Mouse (Mus musculus): ENCODE data around the gene Col2a1. TPM values are rescaled to one million over a fixed set of nuclear protein-coding genes. Genes with fewer than 3 reads are reported as not detected.
A peak's percentile ranks its signal among the peaks of the same experiment; 100 is the strongest.

Col2a1 gene
- total and polyA plus RNA-seq, 3 experiments = 0.06 to 0.13 TPM; not detected in 1

DNA sequence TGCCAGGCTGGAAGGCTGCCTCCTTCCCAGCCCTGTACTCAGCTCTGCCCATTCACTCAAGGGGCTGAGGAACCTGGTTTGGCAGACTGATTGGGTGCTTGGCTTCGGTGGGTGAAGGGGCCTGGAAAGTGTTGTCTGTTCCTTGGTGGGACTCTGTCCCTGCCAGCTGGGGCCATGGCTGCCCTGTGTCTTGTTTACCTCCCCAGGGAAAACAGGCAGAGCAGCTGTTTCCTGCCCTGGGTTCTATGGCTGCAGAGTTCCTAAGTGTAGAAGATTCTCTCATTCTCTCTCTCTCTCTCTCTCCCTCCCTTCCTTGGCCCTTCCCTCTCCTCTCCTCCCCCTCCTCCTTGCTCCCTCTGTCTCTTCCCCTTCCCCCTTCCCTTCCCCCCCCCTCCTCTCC lies 49.2 kb downstream of the Col2a1 start:
- no peaks in the 10 kb centered on the region for H3K79me2 ChIP-seq (replicated peaks; ENCODE audit: control insufficient read depth, extremely low read depth, insufficient read depth, poor library complexity, severe bottlenecking)
- dilution Hi-C loops (cut with MboI; ENCODE audit: extremely low pct_ligation_motif_present, extremely low pct_unique_long_range_greater_than_20kb, low sequenced_read_pairs) = loop anchor here (25.0 kb wide), 1 partner anchor 168 kb away; the partner anchor contains the start of gene Slc48a1
- in situ Hi-C loops (cut with MboI; ENCODE audit: low pct_ligation_motif_present, low pct_unique_long_range_greater_than_20kb, low sequenced_read_pairs) = no loop called here

DNA sequence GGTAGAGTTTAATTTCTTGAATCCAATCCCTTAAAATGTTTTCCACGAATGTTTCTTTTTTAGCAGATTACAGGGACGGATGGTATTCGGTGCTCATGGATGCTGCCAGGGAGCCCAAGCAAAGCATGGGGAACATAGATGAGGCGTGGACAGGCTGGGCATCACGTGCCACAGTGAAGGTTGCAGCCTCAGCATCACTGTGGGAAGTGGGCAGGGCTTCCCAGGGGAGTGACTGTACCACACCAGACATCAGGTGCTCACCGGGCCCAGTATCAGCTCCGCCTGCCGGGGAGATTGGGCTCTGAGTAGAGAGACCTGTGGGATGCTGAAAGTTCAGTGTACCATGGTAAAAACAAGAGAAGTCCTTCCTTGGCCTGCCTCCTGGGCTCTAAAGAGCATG lies 49.8 kb downstream of the Col2a1 start:
- Histone ChIP-seq H3K4me2 (ENCODE audit: insufficient read depth, low read depth, poor library complexity, severe bottlenecking) (no peak overlapping the region), H3K4me3 (replicated peaks in 1 of 3; ENCODE audit: low read depth in 2 of 3, low read length in 2 of 3, poor library complexity in 1 of 3) (no peak overlapping the region), H3K4me1 (ENCODE audit: control insufficient read depth in 1 of 2, insufficient read depth in 2 of 2) (peaks cover 4 to 26% of the 10 kb centered on the region in 2 experiments), H3K36me3 (replicated peaks in 1 of 2; ENCODE audit: control insufficient read depth in 1 of 2, insufficient read depth in 1 of 2, low read length in 1 of 2) (no peaks in the 10 kb centered on the region), H3K79me2 (replicated peaks; ENCODE audit: control insufficient read depth, extremely low read depth, insufficient read depth, poor library complexity, severe bottlenecking) (no peaks in the 10 kb centered on the region), H3K9ac (ENCODE audit: insufficient read depth, low read depth) (no peak overlapping the region), H3K27me3 (replicated peaks) (peaks cover 26% of the 10 kb centered on the region), H3K27ac (ENCODE audit: insufficient read depth, low read depth) (no peak overlapping the region), H3K9me3 (replicated peaks; ENCODE audit: low read length) (no peaks in the 10 kb centered on the region)
- no peak for TF ChIP-seq ELF1 (IDR thresholded peaks at IDR 0.05; ENCODE audit: low read depth, low read length)
- no peak for TF ChIP-seq GABPA (IDR thresholded peaks at IDR 0.05; ENCODE audit: insufficient replicate concordance, low read depth, low read length)
- peak in 1 of 2 experiments; percentile 14; a peak in 1 of 4 replicates for TF ChIP-seq CTCF (conservative IDR thresholded peaks at IDR 0.05 in 1 of 2, IDR thresholded peaks at IDR 0.05 in 1 of 2; ENCODE audit: low read depth in 2 of 2, low read length in 2 of 2)
- peak; percentile 77 for TF ChIP-seq BHLHE40 (IDR thresholded peaks at IDR 0.05; ENCODE audit: low read depth, low read length)
- TF ChIP-seq SMC3 (IDR thresholded peaks at IDR 0.05; ENCODE audit: low read depth, low read length) = no peak; the same call in 1 of the 2 replicates
- no peak for TF ChIP-seq MAZ (IDR thresholded peaks at IDR 0.05; ENCODE audit: low read depth, low read length)
- 0 out of 2 replicates have a peak, but pooled peaks have one; percentile 22 for TF ChIP-seq MAX (IDR thresholded peaks at IDR 0.05; ENCODE audit: low read length)
- peak; percentile 27; the same call in 1 of the 2 replicates for TF ChIP-seq USF1 (IDR thresholded peaks at IDR 0.05; ENCODE audit: low read depth, low read length)
- TF ChIP-seq CHD1 (IDR thresholded peaks at IDR 0.05; ENCODE audit: low read depth, low read length) = no peak
- TF ChIP-seq USF2 (conservative IDR thresholded peaks at IDR 0.05; ENCODE audit: low read depth, low read length) = no peak
- TF ChIP-seq TCF12 (IDR thresholded peaks at IDR 0.05; ENCODE audit: low read depth, low read length) = no peak
- no peak for TF ChIP-seq MYC (IDR thresholded peaks at IDR 0.05; ENCODE audit: low read depth, low read length)
- peak; percentile 36 for DNase-seq (ENCODE audit: extremely low read depth)
- in situ Hi-C loops (cut with MboI; ENCODE audit: low pct_ligation_motif_present, low pct_unique_long_range_greater_than_20kb, low sequenced_read_pairs) (no loop called here), dilution Hi-C loops (cut with MboI; ENCODE audit: extremely low pct_ligation_motif_present, extremely low pct_unique_long_range_greater_than_20kb, low sequenced_read_pairs) (loop anchor here (25.0 kb wide), 1 partner anchor 167 kb away; the partner anchor contains the start of gene Slc48a1)

More for the DNA sequence above, 49.2 kb downstream of the Col2a1 start:
- Histone ChIP-seq H3K9me3 (replicated peaks; ENCODE audit: low read length) (no peaks in the 10 kb centered on the region), H3K4me2 (ENCODE audit: insufficient read depth, low read depth, poor library complexity, severe bottlenecking) (no peak overlapping the region), H3K27ac (ENCODE audit: insufficient read depth, low read depth) (no peak overlapping the region), H3K9ac (ENCODE audit: insufficient read depth, low read depth) (no peak overlapping the region), H3K27me3 (replicated peaks) (peaks cover 26% of the 10 kb centered on the region), H3K36me3 (replicated peaks in 1 of 2; ENCODE audit: control insufficient read depth in 1 of 2, insufficient read depth in 1 of 2, low read length in 1 of 2) (no peaks in the 10 kb centered on the region), H3K4me3 (replicated peaks in 1 of 3; ENCODE audit: low read depth in 2 of 3, low read length in 2 of 3, poor library complexity in 1 of 3) (no peak overlapping the region), H3K4me1 (ENCODE audit: control insufficient read depth in 1 of 2, insufficient read depth in 2 of 2) (peaks cover 4 to 19% of the 10 kb centered on the region in 2 experiments)
- no peak for DNase-seq (ENCODE audit: extremely low read depth)
- TF ChIP-seq TCF12 (IDR thresholded peaks at IDR 0.05; ENCODE audit: low read depth, low read length) (peak; percentile 35; the same call in 1 of the 2 replicates), TBP (conservative IDR thresholded peaks at IDR 0.05; ENCODE audit: low read depth, low read length) (no peak), ETS1 (conservative IDR thresholded peaks at IDR 0.05; ENCODE audit: low read depth, low read length) (0 out of 2 replicates have a peak, but pooled peaks have one; percentile 31), PAX5 (IDR thresholded peaks at IDR 0.05; ENCODE audit: low read length) (no peak), EP300 (IDR thresholded peaks at IDR 0.05; ENCODE audit: low read length) (no peak), POLR2A (IDR thresholded peaks at IDR 0.05; ENCODE audit: low read depth, low read length) (no peak)
